Mouse (Mus musculus): ENCODE measurements around the gene Tmem139.

GRCm38 (mm10) chr6:42276151-42276550 is 14.4 kb downstream of the Tmem139 start:
- TF ChIP-seq CTCF (IDR thresholded peaks at IDR 0.05; ENCODE audit: extremely low read depth, insufficient read depth, low read length) (no peak), POLR2A (IDR thresholded peaks at IDR 0.05; ENCODE audit: extremely low read depth, insufficient read depth, low read length) (no peak)
